In the genomic region with DNA sequence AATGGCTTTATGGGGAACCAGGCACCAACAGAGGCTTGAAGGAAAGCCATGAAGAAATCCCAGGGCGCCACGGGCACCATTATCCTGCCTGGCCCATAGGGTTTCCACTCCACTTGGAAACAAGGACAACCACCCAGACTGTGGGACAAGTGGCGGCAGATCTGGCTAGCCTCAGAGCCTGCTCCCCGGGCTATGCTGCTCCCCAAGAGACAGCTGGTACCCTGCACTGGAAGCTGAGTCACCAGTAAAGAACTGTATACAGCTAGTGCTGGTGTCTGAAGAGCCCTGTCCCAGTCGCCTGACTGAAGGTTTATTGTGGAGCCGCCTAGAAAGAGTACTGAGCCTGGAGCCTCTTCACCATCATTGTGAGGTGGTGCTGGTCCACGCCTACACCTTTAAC, we compare ENCODE assay signal across 24 mouse cellular contexts.
DNase-seq lines count a peak whose midpoint lies in the region; ATAC-seq and TF ChIP-seq lines count a peak whose summit lies in the region.
"Had no signal": no experiment of that assay in that cellular context is flagged by ENCODE, and none has a peak within 500 bp of the region (broad histone marks: within the 10 kb centered on the region; RNA-seq: fewer than 3 reads in every experiment).

No protein-coding gene starts in this region.

- no peaks in the 10 kb centered on the region for H3K9me3 ChIP-seq in stomach, embryonic 15.5 days
- no peaks in the 10 kb centered on the region for H3K9me3 ChIP-seq in stomach, postnatal 0 days (ENCODE audit: control insufficient read depth, low read length)
- H3K9me3 ChIP-seq: embryonic facial prominence, embryonic 12.5 days; embryonic facial prominence, embryonic 15.5 days; forebrain, embryonic 10.5 days; forebrain, embryonic 12.5 days had no signal

- peaks cover 24% of the 10 kb centered on the region for H3K4me1 ChIP-seq in stomach, embryonic 15.5 days
- H3K4me1 ChIP-seq in stomach, postnatal 0 days (replicated peaks; ENCODE audit: control insufficient read depth, insufficient read depth), result peaks cover 5% of the 10 kb centered on the region; the same call in 1 of the 2 replicates

- H3K9ac ChIP-seq in stomach, embryonic 15.5 days, result no peak overlapping the region
- no peak overlapping the region for H3K9ac ChIP-seq in stomach, postnatal 0 days (ENCODE audit: low read length)
- H3K9ac ChIP-seq: embryonic facial prominence, embryonic 12.5 days; embryonic facial prominence, embryonic 15.5 days; forebrain, embryonic 12.5 days had no signal

- no peak for TF ChIP-seq CTCF in stomach, postnatal 0 days (IDR thresholded peaks at IDR 0.05; ENCODE audit: low read depth)
- no peak for TF ChIP-seq CTCF in layer of hippocampus, adult 2 months (conservative IDR thresholded peaks at IDR 0.05)

- no peak overlapping the region for H3K4me3 ChIP-seq in stomach, embryonic 15.5 days (replicated peaks)
- H3K4me3 ChIP-seq in stomach, postnatal 0 days (ENCODE audit: low read depth, low read length), result no peak overlapping the region
- no peak overlapping the region for H3K4me3 ChIP-seq in myocyte
- H3K4me3 ChIP-seq in layer of hippocampus, adult 2 months, result no peak overlapping the region
- H3K4me3 ChIP-seq: embryonic facial prominence, embryonic 12.5 days; embryonic facial prominence, embryonic 15.5 days; erythroblast, embryonic 14.5 days; forebrain, embryonic 10.5 days; forebrain, embryonic 12.5 days had no signal

- no peak for TF ChIP-seq EP300 in stomach, postnatal 0 days (optimal IDR thresholded peaks at IDR 0.05)

- no peaks in the 10 kb centered on the region for H3K36me3 ChIP-seq in stomach, embryonic 15.5 days
- no peaks in the 10 kb centered on the region for H3K36me3 ChIP-seq in stomach, postnatal 0 days (ENCODE audit: control insufficient read depth, insufficient read depth, low read length)
- no peaks in the 10 kb centered on the region for H3K36me3 ChIP-seq in myocyte (ENCODE audit: control insufficient read depth, insufficient read depth)
- H3K36me3 ChIP-seq: embryonic facial prominence, embryonic 12.5 days; embryonic facial prominence, embryonic 15.5 days; forebrain, embryonic 10.5 days; forebrain, embryonic 12.5 days had no signal

- ATAC-seq in frontal cortex, adult (ENCODE audit: low TSS enrichment), result peak; percentile 47; the same call in 1 of the 2 replicates
- no peak for ATAC-seq in stomach, embryonic 15.5 days (ENCODE audit: insufficient read depth, low FRiP score, low read depth)
- no peak for ATAC-seq in stomach, postnatal 0 days (ENCODE audit: low FRiP score, low TSS enrichment)
- ATAC-seq: forebrain, embryonic 14.5 days; forebrain, embryonic 16.5 days had no signal

- DNase-seq in frontal cortex, postnatal 25 days (ENCODE audit: low spot score in 2 of 2), result no peak
- no peak for DNase-seq in stomach, postnatal 0 days (ENCODE audit: low spot score)
- no peak for DNase-seq in heart, adult 18-20 months
- DNase-seq in layer of hippocampus, adult 2 months (ENCODE audit: low spot score in 2 of 2), result no peak
- DNase-seq: adrenal gland, adult 2 months; adrenal gland, postnatal 10 days; adrenal gland, postnatal 25 days; cerebellum, adult 11 months; cerebellum, adult 18-20 months; cerebellum, adult 8-10 months; cerebellum, adult 9-11 months; cerebellum, postnatal 14 days; cerebellum, postnatal 36 days; embryo, embryonic 11 days had no signal

- H3ac ChIP-seq in myocyte (ENCODE audit: control insufficient read depth, insufficient read length), result no peak overlapping the region

- H3K27me3 ChIP-seq in stomach, embryonic 15.5 days (replicated peaks), result no peaks in the 10 kb centered on the region
- no peaks in the 10 kb centered on the region for H3K27me3 ChIP-seq in stomach, postnatal 0 days (ENCODE audit: control insufficient read depth, insufficient read depth, low read length)
- no peaks in the 10 kb centered on the region for H3K27me3 ChIP-seq in myocyte (ENCODE audit: control insufficient read depth, insufficient read depth, insufficient read length)

- 81% methylated on average over 7 of the region's 7 CpGs for WGBS in stomach, embryonic 15.5 days
- WGBS in stomach, postnatal 0 days, result 71% methylated on average over 7 of the region's 7 CpGs

- peak overlapping the region; percentile 13; the same call in 1 of the 2 replicates for H3K27ac ChIP-seq in stomach, embryonic 15.5 days
- H3K27ac ChIP-seq in stomach, postnatal 0 days (replicated peaks), result no peak overlapping the region
- no peak overlapping the region for H3K27ac ChIP-seq in layer of hippocampus, adult 2 months
- H3K27ac ChIP-seq: embryonic facial prominence, embryonic 12.5 days; embryonic facial prominence, embryonic 15.5 days; forebrain, embryonic 10.5 days; forebrain, embryonic 12.5 days had no signal

- H3K79me2 ChIP-seq in myocyte (ENCODE audit: control insufficient read depth, insufficient read depth), result no peaks in the 10 kb centered on the region

- no peak overlapping the region for H3K4me2 ChIP-seq in stomach, embryonic 15.5 days
- no peak overlapping the region for H3K4me2 ChIP-seq in stomach, postnatal 0 days (replicated peaks; ENCODE audit: low read depth)
- H3K4me2 ChIP-seq in myocyte (ENCODE audit: low read depth), result no peak overlapping the region
- H3K4me2 ChIP-seq: embryonic facial prominence, embryonic 12.5 days; embryonic facial prominence, embryonic 15.5 days; forebrain, embryonic 12.5 days had no signal

- no peak for TF ChIP-seq POLR2A in myocyte (IDR thresholded peaks at IDR 0.05; ENCODE audit: insufficient read length, low read depth)

TF ChIP-seq in myocyte, 11 proteins besides CTCF, POLR2A, EP300 and RAD21:
- TF ChIP-seq E2F4 (IDR thresholded peaks at IDR 0.05; ENCODE audit: insufficient read depth) (no peak), MYOG (IDR thresholded peaks at IDR 0.05; ENCODE audit: control insufficient read depth in 1 of 3, insufficient read depth in 1 of 3, insufficient read length in 2 of 3, low read depth in 2 of 3) (peak; percentile 44 to 78 (median 52)), SRF (IDR thresholded peaks at IDR 0.05; ENCODE audit: control insufficient read depth, insufficient read length, low read depth) (no peak), TCF12 (IDR thresholded peaks at IDR 0.05; ENCODE audit: insufficient read depth, poor library complexity, severe bottlenecking) (no peak), POLR2AphosphoS2 (IDR thresholded peaks at IDR 0.05; ENCODE audit: insufficient read length, low read depth) (no peak), REST (IDR thresholded peaks at IDR 0.05; ENCODE audit: insufficient read depth, insufficient read length) (no peak), MYOD1 (IDR thresholded peaks at IDR 0.05; ENCODE audit: control insufficient read depth in 1 of 3, insufficient read length in 2 of 3, low read depth in 2 of 3) (peak in 2 of 3 experiments; percentile 20 to 74), USF1 (IDR thresholded peaks at IDR 0.05; ENCODE audit: low read depth) (no peak), MAX (IDR thresholded peaks at IDR 0.05; ENCODE audit: low read depth) (no peak), TCF3 (IDR thresholded peaks at IDR 0.05; ENCODE audit: insufficient read length, low read depth) (no peak), CEBPB (IDR thresholded peaks at IDR 0.05; ENCODE audit: insufficient read depth, poor library complexity, severe bottlenecking) (no peak)
TF ChIP-seq in myocyte: peak in this region for 2.
